Mouse (Mus musculus): ENCODE data around the gene Bcl7b. TPM values are rescaled to one million over a fixed set of nuclear protein-coding genes. Genes with fewer than 3 reads are reported as not detected.
A peak's percentile ranks its signal among the peaks of the same experiment; 100 is the strongest.

Gene Bcl7b
- polyA plus RNA-seq, 1 experiment from 2014 or later: 43.8 TPM

- Histone ChIP-seq H3K4me3 (ENCODE audit: low read depth, low read length) (no peak overlapping the region), H3K27ac (ENCODE audit: low read depth, low read length) (no peak overlapping the region), H3K4me2 (ENCODE audit: low read depth, low read length, severe bottlenecking) (no peak overlapping the region), H3K9me3 (ENCODE audit: control insufficient read depth, low read length) (no peaks in the 10 kb centered on the region), H3K27me3 (ENCODE audit: control insufficient read depth, insufficient read depth, low read length) (no peaks in the 10 kb centered on the region), H3K36me3 (ENCODE audit: control insufficient read depth, insufficient read depth, low read length) (peaks cover 19% of the 10 kb centered on the region), H3K9ac (ENCODE audit: low read length) (no peak overlapping the region), H3K4me1 (replicated peaks; ENCODE audit: control insufficient read depth, insufficient read depth, low read length) (no peaks in the 10 kb centered on the region)
- whole genome bisulfite sequencing: 80% methylated on average over 3 of the region's 3 CpGs
- DNase-seq (ENCODE audit: low spot score) (no peak), ATAC-seq (replicated peaks; ENCODE audit: low FRiP score) (no peak)
Measured at GRCm38 (mm10) chr5:135178523-135178922, 10.4 kb downstream of the Bcl7b start.

GRCm38 (mm10) chr5:135178996-135179395, 10.9 kb downstream of the Bcl7b start:
- Histone ChIP-seq H3K27me3 (ENCODE audit: control insufficient read depth, insufficient read depth, low read length) (no peaks in the 10 kb centered on the region), H3K9ac (ENCODE audit: low read length) (no peak overlapping the region), H3K4me3 (ENCODE audit: low read depth, low read length) (no peak overlapping the region), H3K27ac (ENCODE audit: low read depth, low read length) (no peak overlapping the region), H3K4me2 (ENCODE audit: low read depth, low read length, severe bottlenecking) (no peak overlapping the region), H3K4me1 (replicated peaks; ENCODE audit: control insufficient read depth, insufficient read depth, low read length) (no peaks in the 10 kb centered on the region), H3K9me3 (ENCODE audit: control insufficient read depth, low read length) (no peaks in the 10 kb centered on the region), H3K36me3 (ENCODE audit: control insufficient read depth, insufficient read depth, low read length) (peaks cover 19% of the 10 kb centered on the region)
- no peak for ATAC-seq (replicated peaks; ENCODE audit: low FRiP score)
- no peak for DNase-seq (ENCODE audit: low spot score)
- WGBS: 89% methylated on average over 4 of the region's 4 CpGs

GRCm38 (mm10) chr5:135179616-135180015, 11.5 kb downstream of the Bcl7b start:
- Histone ChIP-seq H3K4me3 (ENCODE audit: low read depth, low read length) (no peak overlapping the region), H3K36me3 (ENCODE audit: control insufficient read depth, insufficient read depth, low read length) (peaks cover 19% of the 10 kb centered on the region), H3K27ac (ENCODE audit: low read depth, low read length) (no peak overlapping the region), H3K27me3 (ENCODE audit: control insufficient read depth, insufficient read depth, low read length) (no peaks in the 10 kb centered on the region), H3K4me1 (replicated peaks; ENCODE audit: control insufficient read depth, insufficient read depth, low read length) (no peaks in the 10 kb centered on the region), H3K9ac (ENCODE audit: low read length) (no peak overlapping the region), H3K9me3 (ENCODE audit: control insufficient read depth, low read length) (no peaks in the 10 kb centered on the region), H3K4me2 (ENCODE audit: low read depth, low read length, severe bottlenecking) (no peak overlapping the region)
- DNase-seq (ENCODE audit: low spot score) (no peak), ATAC-seq (replicated peaks; ENCODE audit: low FRiP score) (no peak)
- WGBS: 89% methylated on average over 7 of the region's 7 CpGs

- DNase-seq (ENCODE audit: low spot score) (no peak), ATAC-seq (replicated peaks; ENCODE audit: low FRiP score) (no peak)
- Histone ChIP-seq H3K9ac (ENCODE audit: low read length) (no peak overlapping the region), H3K9me3 (ENCODE audit: control insufficient read depth, low read length) (no peaks in the 10 kb centered on the region), H3K27ac (ENCODE audit: low read depth, low read length) (no peak overlapping the region), H3K27me3 (ENCODE audit: control insufficient read depth, insufficient read depth, low read length) (no peaks in the 10 kb centered on the region), H3K4me3 (ENCODE audit: low read depth, low read length) (no peak overlapping the region), H3K4me1 (replicated peaks; ENCODE audit: control insufficient read depth, insufficient read depth, low read length) (no peaks in the 10 kb centered on the region), H3K4me2 (ENCODE audit: low read depth, low read length, severe bottlenecking) (no peak overlapping the region), H3K36me3 (ENCODE audit: control insufficient read depth, insufficient read depth, low read length) (peaks cover 19% of the 10 kb centered on the region)
- 96% methylated on average over 14 of the region's 14 CpGs for WGBS
Measured at GRCm38 (mm10) chr5:135180796-135181195, 12.7 kb downstream of the Bcl7b start.

- WGBS: 77% methylated on average over 6 of the region's 6 CpGs
- Histone ChIP-seq H3K36me3 (ENCODE audit: control insufficient read depth, insufficient read depth, low read length) (peaks cover 19% of the 10 kb centered on the region), H3K4me2 (ENCODE audit: low read depth, low read length, severe bottlenecking) (no peak overlapping the region), H3K9me3 (ENCODE audit: control insufficient read depth, low read length) (no peaks in the 10 kb centered on the region), H3K9ac (ENCODE audit: low read length) (no peak overlapping the region), H3K4me1 (replicated peaks; ENCODE audit: control insufficient read depth, insufficient read depth, low read length) (no peaks in the 10 kb centered on the region; the same call in 1 of the 2 replicates), H3K4me3 (ENCODE audit: low read depth, low read length) (no peak overlapping the region), H3K27me3 (ENCODE audit: control insufficient read depth, insufficient read depth, low read length) (no peaks in the 10 kb centered on the region), H3K27ac (ENCODE audit: low read depth, low read length) (no peak overlapping the region)
- DNase-seq (ENCODE audit: low spot score) (no peak), ATAC-seq (replicated peaks; ENCODE audit: low FRiP score) (no peak)
Measured at GRCm38 (mm10) chr5:135181776-135182175, 13.7 kb downstream of the Bcl7b start.

- Histone ChIP-seq H3K36me3 (ENCODE audit: control insufficient read depth, insufficient read depth, low read length) (peaks cover 19% of the 10 kb centered on the region), H3K27ac (ENCODE audit: low read depth, low read length) (no peak overlapping the region), H3K4me3 (ENCODE audit: low read depth, low read length) (no peak overlapping the region), H3K4me2 (ENCODE audit: low read depth, low read length, severe bottlenecking) (no peak overlapping the region), H3K9me3 (ENCODE audit: control insufficient read depth, low read length) (no peaks in the 10 kb centered on the region), H3K4me1 (replicated peaks; ENCODE audit: control insufficient read depth, insufficient read depth, low read length) (no peaks in the 10 kb centered on the region; the same call in 1 of the 2 replicates), H3K9ac (ENCODE audit: low read length) (no peak overlapping the region), H3K27me3 (ENCODE audit: control insufficient read depth, insufficient read depth, low read length) (no peaks in the 10 kb centered on the region)
- ATAC-seq (replicated peaks; ENCODE audit: low FRiP score): no peak
- WGBS: 62% methylated on average over 8 of the region's 8 CpGs
- DNase-seq (ENCODE audit: low spot score): no peak
Measured at GRCm38 (mm10) chr5:135183131-135183861, 15.2 kb downstream of the Bcl7b start.

- DNase-seq (ENCODE audit: low spot score): no peak
- Histone ChIP-seq H3K36me3 (ENCODE audit: control insufficient read depth, insufficient read depth, low read length) (peaks cover 12% of the 10 kb centered on the region), H3K4me1 (replicated peaks; ENCODE audit: control insufficient read depth, insufficient read depth, low read length) (peaks cover 7% of the 10 kb centered on the region), H3K27me3 (ENCODE audit: control insufficient read depth, insufficient read depth, low read length) (no peaks in the 10 kb centered on the region), H3K9ac (ENCODE audit: low read length) (no peak overlapping the region), H3K9me3 (ENCODE audit: control insufficient read depth, low read length) (no peaks in the 10 kb centered on the region), H3K4me3 (ENCODE audit: low read depth, low read length) (no peak overlapping the region), H3K27ac (ENCODE audit: low read depth, low read length) (no peak overlapping the region), H3K4me2 (ENCODE audit: low read depth, low read length, severe bottlenecking) (no peak overlapping the region)
- WGBS: 96% methylated on average over 3 of the region's 3 CpGs
- ATAC-seq (replicated peaks; ENCODE audit: low FRiP score): no peak
Measured at GRCm38 (mm10) chr5:135185016-135185415, 16.9 kb downstream of the Bcl7b start.

GRCm38 (mm10) chr5:135185596-135185995, 17.5 kb downstream of the Bcl7b start:
- no peaks in the 10 kb centered on the region for H3K27me3 ChIP-seq (ENCODE audit: control insufficient read depth, insufficient read depth, low read length)
- DNase-seq (ENCODE audit: low spot score): no peak
- no peak overlapping the region for H3K27ac ChIP-seq (ENCODE audit: low read depth, low read length)
- WGBS: 27% methylated on average over 3 of the region's 3 CpGs
- no peak overlapping the region for H3K9ac ChIP-seq (ENCODE audit: low read length)
- H3K36me3 ChIP-seq (ENCODE audit: control insufficient read depth, insufficient read depth, low read length): peaks cover 7% of the 10 kb centered on the region
- H3K4me1 ChIP-seq (replicated peaks; ENCODE audit: control insufficient read depth, insufficient read depth, low read length): peaks cover 7% of the 10 kb centered on the region
- no peak overlapping the region for H3K4me2 ChIP-seq (ENCODE audit: low read depth, low read length, severe bottlenecking)
- no peak overlapping the region for H3K4me3 ChIP-seq (ENCODE audit: low read depth, low read length)
- no peak for ATAC-seq (replicated peaks; ENCODE audit: low FRiP score)
- no peaks in the 10 kb centered on the region for H3K9me3 ChIP-seq (ENCODE audit: control insufficient read depth, low read length)

GRCm38 (mm10) chr5:135186231-135186620, 18.1 kb downstream of the Bcl7b start:
- Histone ChIP-seq H3K9me3 (ENCODE audit: control insufficient read depth, low read length) (no peaks in the 10 kb centered on the region), H3K4me2 (ENCODE audit: low read depth, low read length, severe bottlenecking) (peak overlapping the region; percentile 70), H3K27ac (ENCODE audit: low read depth, low read length) (peak overlapping the region; percentile 97), H3K9ac (ENCODE audit: low read length) (peak overlapping the region; percentile 100), H3K4me3 (ENCODE audit: low read depth, low read length) (peak overlapping the region; percentile 99), H3K4me1 (replicated peaks; ENCODE audit: control insufficient read depth, insufficient read depth, low read length) (peaks cover 7% of the 10 kb centered on the region), H3K27me3 (ENCODE audit: control insufficient read depth, insufficient read depth, low read length) (no peaks in the 10 kb centered on the region), H3K36me3 (ENCODE audit: control insufficient read depth, insufficient read depth, low read length) (peaks cover 2% of the 10 kb centered on the region; the same call in 1 of the 2 replicates)
- DNase-seq (ENCODE audit: low spot score) (no peak), ATAC-seq (replicated peaks; ENCODE audit: low FRiP score) (peak; percentile 26; the same call in 1 of the 2 replicates)
- 20% methylated on average over 10 of the region's 10 CpGs for WGBS

All from forebrain, embryonic 11.5 days (tissue).